Mouse (Mus musculus) intestine, embryonic 16.5 days (tissue): ENCODE measurements around the gene Vwde. TPM values are rescaled to one million over a fixed set of nuclear protein-coding genes. Genes with fewer than 3 reads are reported as not detected.

Experiments
- ATAC-seq: fragments of 200-750 bp; cut with Nextera tagmentation; 2 replicates; pipeline ENCODE4 v1.8.0; 2017; ENCODE audit warnings: moderate TSS enrichment, moderate library complexity
- H3K27ac ChIP-seq: fragments of 300-500 bp; sonication (generic); 2 replicates; pipeline ENCODE4 v1.5.1; 2014; ENCODE audit warnings: mild to moderate bottlenecking, low read length
- H3K27me3 ChIP-seq: fragments of 300-500 bp; sonication (generic); replicated peaks from 2 replicates; pipeline ENCODE4 v1.6.1; 2014; ENCODE audit warnings: low read length, control low read depth, mixed read lengths; ENCODE audit not compliant: control insufficient read depth, insufficient read depth
- H3K36me3 ChIP-seq: fragments of 300-500 bp; sonication (generic); 2 replicates; pipeline ENCODE4 v1.6.1; 2014; ENCODE audit warnings: low read length, control low read depth; ENCODE audit not compliant: control insufficient read depth, insufficient read depth
- H3K4me1 ChIP-seq: fragments of 300-500 bp; sonication (generic); 2 replicates; pipeline ENCODE4 v1.6.1; 2014; ENCODE audit warnings: low read length, control low read depth, mixed read lengths; ENCODE audit not compliant: control insufficient read depth, insufficient read depth
- H3K4me2 ChIP-seq: fragments of 300-500 bp; sonication (generic); 2 replicates; pipeline ENCODE4 v1.6.1; 2014; ENCODE audit warnings: low read depth, low read length, control low read depth
- H3K4me3 ChIP-seq: fragments of 300-500 bp; sonication (generic); 2 replicates; pipeline ENCODE4 v1.5.1; 2014; ENCODE audit warnings: mild to moderate bottlenecking, low read length
- H3K9ac ChIP-seq: fragments of 300-500 bp; sonication (generic); 2 replicates; pipeline ENCODE4 v1.6.1; 2014; ENCODE audit warnings: low read depth, low read length
- H3K9me3 ChIP-seq: fragments of 300-500 bp; sonication (generic); 2 replicates; pipeline ENCODE4 v1.6.1; 2016; ENCODE audit warnings: low read length, control low read depth; ENCODE audit not compliant: control insufficient read depth
- WGBS: fragments of 180-500 bp; shearing (Covaris S2); extraction: QIAGEN DNeasy Blood & Tissue Kit; methylation state at CpG from one replicate; pipeline ENCODE4 v1.1.7; 2014; 5-methylcytosine and 5-hydroxymethylcytosine counted together
- polyA plus RNA-seq: library from polyadenylated mRNA; unstranded; fragments of >200 nt; fragmentation: Nextera tagmentation; extraction: Ambion mirVana; gene quantifications from 2 replicates; pipeline ENCODE4 v1.2.1, GENCODE M21; 2015

Vwde gene
- polyA plus RNA-seq, 1 experiment from 2014 or later = not detected

- Histone ChIP-seq H3K36me3 (no peaks in the 10 kb centered on the region), H3K9ac (no peak overlapping the region), H3K27me3 (no peaks in the 10 kb centered on the region), H3K4me2 (no peak overlapping the region), H3K9me3 (no peaks in the 10 kb centered on the region), H3K27ac (no peak overlapping the region), H3K4me3 (no peak overlapping the region), H3K4me1 (no peaks in the 10 kb centered on the region)
- 91% methylated on average over 2 of the region's 2 CpGs for WGBS
- ATAC-seq = no peak
These were observed 65.3 kb downstream of the Vwde start for GRCm38 (mm10) chr6:13159437-13159836.

GRCm38 (mm10) chr6:13153888-13154697 is 70.7 kb downstream of the Vwde start:
- H3K4me1 ChIP-seq = no peaks in the 10 kb centered on the region
- ATAC-seq = no peak
- no peaks in the 10 kb centered on the region for H3K27me3 ChIP-seq
- 95% methylated on average over 9 of the region's 9 CpGs for WGBS
- H3K27ac ChIP-seq = no peak overlapping the region
- no peak overlapping the region for H3K9ac ChIP-seq
- no peaks in the 10 kb centered on the region for H3K9me3 ChIP-seq
- H3K36me3 ChIP-seq = no peaks in the 10 kb centered on the region
- H3K4me3 ChIP-seq = no peak overlapping the region
- H3K4me2 ChIP-seq = no peak overlapping the region

GRCm38 (mm10) chr6:13152062-13152640 is 72.6 kb downstream of the Vwde start:
- H3K4me3 ChIP-seq = no peak overlapping the region
- no peaks in the 10 kb centered on the region for H3K9me3 ChIP-seq
- H3K4me2 ChIP-seq = no peak overlapping the region
- H3K27me3 ChIP-seq = no peaks in the 10 kb centered on the region
- no peak overlapping the region for H3K27ac ChIP-seq
- no peak overlapping the region for H3K9ac ChIP-seq
- H3K4me1 ChIP-seq = no peaks in the 10 kb centered on the region
- ATAC-seq = no peak
- WGBS = 90% methylated on average over 1 of the region's 1 CpGs
- H3K36me3 ChIP-seq = no peaks in the 10 kb centered on the region

GRCm38 (mm10) chr6:13137255-13137654 is 87.5 kb downstream of the Vwde start:
- 93% methylated on average over 1 of the region's 1 CpGs for WGBS

GRCm38 (mm10) chr6:13108662-13109061 is 116.1 kb downstream of the Vwde start:
- WGBS = 77% methylated on average over 1 of the region's 1 CpGs
- Histone ChIP-seq H3K4me2 (no peak overlapping the region), H3K9ac (no peak overlapping the region), H3K27me3 (no peaks in the 10 kb centered on the region), H3K4me1 (no peaks in the 10 kb centered on the region), H3K9me3 (no peaks in the 10 kb centered on the region), H3K36me3 (no peaks in the 10 kb centered on the region), H3K27ac (no peak overlapping the region), H3K4me3 (no peak overlapping the region)
- ATAC-seq = no peak

More at GRCm38 (mm10) chr6:13137255-13137654, 87.5 kb downstream of the Vwde start:
- no peaks in the 10 kb centered on the region for H3K27me3 ChIP-seq
- no peak for ATAC-seq
- no peaks in the 10 kb centered on the region for H3K9me3 ChIP-seq
- H3K4me1 ChIP-seq = no peaks in the 10 kb centered on the region
- no peak overlapping the region for H3K4me2 ChIP-seq
- H3K27ac ChIP-seq = no peak overlapping the region
- no peak overlapping the region for H3K9ac ChIP-seq
- H3K4me3 ChIP-seq = no peak overlapping the region
- no peaks in the 10 kb centered on the region for H3K36me3 ChIP-seq

Other genes with a start within 250 kb of the Vwde start
- 29.5 and 30.2 TPM in 2 replicates for gene Tmem106b, start 155.2 kb downstream of the Vwde start, polyA plus RNA-seq